Mouse (Mus musculus): ENCODE measurements around the gene Prelid1.
A peak's percentile ranks its signal among the peaks of the same experiment; 100 is the strongest.

The Prelid1 gene

DNA sequence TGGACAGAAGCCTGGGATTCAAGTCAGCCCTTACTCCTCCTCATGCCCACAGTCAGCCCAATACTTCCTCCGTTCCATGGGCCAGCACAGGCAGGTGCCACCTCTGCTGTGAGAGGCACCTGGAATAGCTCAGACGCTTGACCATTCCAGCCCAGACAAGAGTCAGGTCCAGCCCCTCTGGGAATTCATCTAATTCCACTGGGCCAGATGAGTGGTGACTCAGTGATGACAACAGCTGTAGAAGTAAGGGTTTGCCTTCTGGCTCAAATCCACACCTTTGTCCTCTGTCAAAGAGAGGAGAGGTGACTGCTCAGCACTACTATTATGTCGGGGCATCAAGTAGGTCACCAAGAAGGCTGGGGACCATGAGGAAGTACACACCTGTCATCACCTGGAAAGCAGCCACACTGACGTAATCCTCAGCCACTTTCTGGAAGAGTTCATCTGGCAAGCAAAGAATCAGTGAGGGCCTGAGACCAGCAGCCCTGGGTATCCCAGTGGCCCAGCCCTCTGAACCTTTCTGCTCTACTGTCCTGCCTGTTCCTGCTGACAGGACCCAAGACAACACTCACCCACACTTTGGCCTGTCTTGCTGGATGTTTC lies at the start of gene Prelid1:
Prelid1 (plus strand) TSS at position 570 of the 603 bp plus-strand sequence.
- DNase-seq, result no peak

DNA sequence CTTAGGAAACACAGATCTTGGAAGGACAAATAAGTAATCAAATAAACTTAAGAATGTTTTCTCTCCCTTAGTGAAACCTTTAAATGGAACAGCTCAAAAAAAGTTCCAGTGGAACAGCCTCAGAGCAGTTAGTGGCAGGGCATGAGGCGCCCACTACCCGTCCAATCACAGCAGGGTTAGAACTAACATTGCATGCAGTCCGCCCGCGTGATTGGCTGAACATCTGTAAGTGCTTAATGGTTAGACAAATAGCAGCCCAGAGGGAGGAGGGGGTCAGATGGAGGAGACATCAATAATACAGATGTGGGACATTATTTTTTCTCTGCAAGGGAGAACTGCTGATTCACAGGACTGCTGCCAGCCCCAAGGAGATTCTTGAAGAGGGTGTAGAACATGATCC lies 43.1 kb upstream of the Prelid1 start:
- no peak for DNase-seq

GRCm38 (mm10) chr13:55277646-55278045 lies 42.7 kb upstream of the Prelid1 start:
- DNase-seq, result no peak

- no peak for DNase-seq
Observed at GRCm38 (mm10) chr13:55288854-55289253, 31.4 kb upstream of the Prelid1 start.

- DNase-seq, result no peak
Observed at GRCm38 (mm10) chr13:55296760-55297159, 23.5 kb upstream of the Prelid1 start.

DNA sequence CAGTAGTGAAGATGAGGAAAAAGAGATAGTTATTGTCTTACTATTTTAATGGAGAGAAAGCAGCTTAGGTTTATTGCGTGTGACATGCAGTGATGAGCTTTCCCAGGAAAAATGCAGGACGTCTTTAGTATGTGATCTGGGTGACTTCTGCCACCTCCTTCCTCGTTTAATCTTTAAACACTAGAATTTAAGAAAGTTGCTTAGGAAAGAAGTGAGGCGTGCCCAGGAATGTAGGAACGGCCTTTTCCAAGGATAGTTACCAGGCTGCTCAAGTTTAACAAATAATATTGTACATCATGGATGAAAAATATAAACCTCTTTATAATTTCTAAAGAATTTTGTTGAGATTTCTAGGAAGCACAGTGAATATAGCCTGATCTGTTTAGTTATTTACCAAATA lies 19.4 kb upstream of the Prelid1 start:
- no peak for DNase-seq

DNA sequence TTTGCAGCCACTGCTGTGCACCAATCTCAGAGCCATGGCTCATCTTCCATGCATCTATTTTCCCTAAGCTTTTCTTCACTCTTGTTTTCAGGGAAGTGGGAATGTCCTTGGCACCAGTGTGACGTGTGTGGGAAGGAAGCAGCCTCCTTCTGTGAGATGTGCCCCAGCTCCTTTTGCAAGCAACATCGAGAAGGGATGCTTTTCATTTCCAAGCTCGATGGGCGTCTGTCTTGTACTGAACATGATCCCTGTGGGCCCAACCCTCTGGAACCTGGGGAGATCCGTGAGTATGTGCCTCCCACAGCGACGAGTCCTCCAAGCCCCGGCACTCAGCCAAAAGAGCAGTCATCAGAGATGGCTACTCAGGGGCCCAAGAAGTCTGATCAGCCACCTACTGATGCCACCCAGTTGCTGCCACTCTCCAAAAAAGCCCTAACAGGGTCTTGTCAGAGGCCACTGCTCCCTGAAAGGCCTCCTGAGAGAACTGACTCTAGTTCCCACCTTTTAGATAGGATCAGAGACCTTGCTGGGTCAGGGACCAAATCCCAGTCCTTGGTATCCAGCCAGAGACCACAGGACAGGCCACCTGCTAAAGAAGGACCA lies 8.2 kb upstream of the Prelid1 start:
- no peak for DNase-seq

GRCm38 (mm10) chr13:55313051-55313450 lies 7.2 kb upstream of the Prelid1 start:
- DNase-seq, result no peak

GRCm38 (mm10) chr13:55314891-55315412 lies 5.3 kb upstream of the Prelid1 start:
- DNase-seq, result no peak

DNA sequence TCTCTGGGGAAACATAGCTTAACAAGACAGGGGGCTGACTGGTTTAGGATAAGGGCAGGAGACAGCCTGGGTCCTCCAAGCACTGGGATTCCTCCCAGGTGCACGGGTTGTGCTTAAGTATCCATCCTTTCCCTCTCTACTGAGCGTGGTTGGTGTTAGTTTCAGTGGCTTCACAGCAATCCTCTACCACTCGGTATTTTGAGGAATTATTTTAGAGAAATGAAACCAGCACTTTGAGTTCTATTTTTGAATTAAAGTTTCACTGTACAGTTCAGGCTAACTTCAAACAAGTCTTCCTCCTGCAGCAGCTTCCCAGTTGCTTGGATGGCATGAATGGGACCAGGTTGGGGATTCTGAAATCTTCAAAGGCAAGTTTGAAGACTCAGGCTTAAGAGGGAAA lies 1.9 kb upstream of the Prelid1 start:
- no peak for DNase-seq

- DNase-seq, result peak; percentile 92 to 94
Observed at GRCm38 (mm10) chr13:55321434-55322129, 1.3 kb downstream of the Prelid1 start, which contains the start of gene Rab24. Gene Rab24, minus strand, starts transcription at chr13:55321946.

DNA sequence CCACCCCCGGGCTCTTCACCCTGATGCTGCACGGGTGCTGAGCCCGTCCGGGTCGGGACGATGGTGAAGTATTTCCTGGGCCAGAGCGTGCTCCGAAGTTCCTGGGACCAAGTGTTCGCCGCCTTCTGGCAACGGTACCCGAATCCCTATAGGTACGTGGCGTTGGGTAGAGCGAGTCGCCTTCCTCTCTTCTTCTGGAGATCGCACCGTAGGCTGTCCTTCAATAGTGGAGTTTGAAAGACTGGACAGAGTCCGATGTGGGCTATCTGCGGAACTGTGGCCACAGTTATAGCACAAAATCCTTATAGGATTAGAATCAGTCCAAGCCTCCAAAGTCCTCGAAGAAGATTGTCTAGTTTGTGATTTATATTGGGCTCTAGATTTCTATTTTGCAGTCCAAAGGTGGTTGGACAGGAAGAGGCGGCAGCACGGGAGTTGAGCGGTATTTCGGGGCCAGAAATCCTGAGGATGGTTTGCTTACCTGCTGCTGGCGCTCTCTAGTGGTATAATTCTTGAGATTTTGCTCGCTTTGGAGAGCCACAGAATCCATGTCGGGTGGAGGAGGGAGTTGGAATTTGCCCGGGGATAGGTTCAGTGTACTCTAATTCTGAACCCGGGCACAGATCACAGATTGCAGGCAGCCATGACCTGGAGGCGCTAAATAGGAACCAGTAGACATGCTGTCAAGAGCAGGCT lies 2.0 kb downstream of the Prelid1 start:
- peak in 1 of 2 experiments; percentile 57 for DNase-seq

GRCm38 (mm10) chr13:55325596-55325995 lies 5.3 kb downstream of the Prelid1 start:
- peak in 1 of 2 experiments; percentile 28 for DNase-seq

DNA sequence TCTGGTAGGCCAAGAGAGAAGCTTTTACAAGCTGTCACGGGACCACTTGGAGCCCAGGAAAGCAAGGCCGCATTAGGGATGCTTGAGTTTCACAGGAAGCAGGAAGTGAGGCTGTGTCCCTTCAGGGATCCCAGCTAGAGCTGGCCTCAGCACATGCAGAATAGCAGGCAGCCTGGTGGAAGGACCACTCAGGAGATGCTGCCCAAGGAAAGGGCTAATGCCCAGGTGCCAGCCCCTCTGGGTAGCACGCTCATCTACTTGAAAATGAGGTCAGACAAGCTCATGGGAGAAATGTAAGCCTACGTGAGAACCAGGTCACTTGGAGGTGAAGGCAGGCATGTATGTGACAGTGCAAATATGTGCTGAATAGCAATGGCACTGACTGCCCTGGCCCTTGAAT lies 6.9 kb downstream of the Prelid1 start:
- DNase-seq, result peak in 1 of 2 experiments; percentile 16

DNA sequence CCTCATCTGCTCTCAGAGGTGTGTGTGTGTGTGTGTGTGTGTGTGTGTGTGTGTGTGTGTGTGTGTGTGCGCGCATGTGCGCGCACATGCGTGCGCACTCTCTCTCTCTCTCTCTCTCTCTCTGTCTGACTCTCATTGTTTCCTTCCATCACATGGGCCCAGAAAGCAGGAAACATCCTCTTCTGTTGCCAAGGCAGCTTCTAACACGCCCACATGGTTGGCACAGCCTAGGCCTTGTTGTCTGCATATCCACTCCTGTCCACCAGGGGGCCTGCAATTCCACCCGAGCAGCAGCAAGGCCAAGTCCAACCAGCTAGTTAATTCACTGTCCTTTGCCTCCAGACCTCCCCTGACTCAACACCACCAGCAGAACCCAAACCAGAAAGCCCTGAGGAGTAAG lies 7.3 kb downstream of the Prelid1 start:
- peak; percentile 90 to 93 for DNase-seq

DNA sequence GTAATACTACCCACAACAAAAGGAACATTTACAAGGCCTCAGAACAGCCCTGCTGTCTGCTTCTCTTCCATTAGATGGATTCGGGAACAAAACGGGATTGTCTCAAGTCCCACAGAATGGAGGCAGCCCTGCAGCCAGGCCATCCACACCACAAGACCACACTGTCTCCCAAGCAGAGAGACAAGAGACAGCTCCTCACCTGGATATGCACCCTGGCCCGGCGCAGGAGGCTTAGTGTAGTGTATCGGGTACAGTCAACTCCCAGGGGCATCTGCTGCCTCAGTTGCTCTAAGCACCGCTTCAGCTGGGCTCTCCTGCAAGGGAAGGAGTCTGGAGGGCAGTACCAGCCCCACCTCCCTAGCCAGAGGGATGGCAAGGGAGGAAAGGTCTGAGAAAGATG lies 7.9 kb downstream of the Prelid1 start:
- DNase-seq, result no peak

DNA sequence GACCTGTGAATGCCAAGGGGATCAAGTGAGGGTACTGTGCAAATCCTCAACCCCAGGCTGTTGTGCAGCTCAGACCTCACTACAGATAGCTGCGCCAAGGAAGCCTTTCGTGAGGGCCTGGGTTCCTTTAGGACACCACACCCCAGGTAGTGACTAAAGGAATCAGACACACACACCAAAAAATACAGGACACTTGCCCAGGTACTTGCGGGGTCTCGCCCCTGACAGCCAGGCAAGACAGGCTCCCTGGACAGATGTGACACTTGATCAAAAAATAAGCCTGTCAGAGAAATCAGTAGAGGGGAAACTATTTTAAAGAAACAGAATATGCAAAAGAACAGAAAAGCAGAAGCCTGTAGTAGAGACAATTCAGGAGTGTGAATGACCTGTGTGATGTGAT lies 8.3 kb downstream of the Prelid1 start:
- peak in 1 of 2 experiments; percentile 17 for DNase-seq

- DNase-seq, result peak; percentile 35 to 65
Observed at GRCm38 (mm10) chr13:55329109-55329682, 8.9 kb downstream of the Prelid1 start.

DNA sequence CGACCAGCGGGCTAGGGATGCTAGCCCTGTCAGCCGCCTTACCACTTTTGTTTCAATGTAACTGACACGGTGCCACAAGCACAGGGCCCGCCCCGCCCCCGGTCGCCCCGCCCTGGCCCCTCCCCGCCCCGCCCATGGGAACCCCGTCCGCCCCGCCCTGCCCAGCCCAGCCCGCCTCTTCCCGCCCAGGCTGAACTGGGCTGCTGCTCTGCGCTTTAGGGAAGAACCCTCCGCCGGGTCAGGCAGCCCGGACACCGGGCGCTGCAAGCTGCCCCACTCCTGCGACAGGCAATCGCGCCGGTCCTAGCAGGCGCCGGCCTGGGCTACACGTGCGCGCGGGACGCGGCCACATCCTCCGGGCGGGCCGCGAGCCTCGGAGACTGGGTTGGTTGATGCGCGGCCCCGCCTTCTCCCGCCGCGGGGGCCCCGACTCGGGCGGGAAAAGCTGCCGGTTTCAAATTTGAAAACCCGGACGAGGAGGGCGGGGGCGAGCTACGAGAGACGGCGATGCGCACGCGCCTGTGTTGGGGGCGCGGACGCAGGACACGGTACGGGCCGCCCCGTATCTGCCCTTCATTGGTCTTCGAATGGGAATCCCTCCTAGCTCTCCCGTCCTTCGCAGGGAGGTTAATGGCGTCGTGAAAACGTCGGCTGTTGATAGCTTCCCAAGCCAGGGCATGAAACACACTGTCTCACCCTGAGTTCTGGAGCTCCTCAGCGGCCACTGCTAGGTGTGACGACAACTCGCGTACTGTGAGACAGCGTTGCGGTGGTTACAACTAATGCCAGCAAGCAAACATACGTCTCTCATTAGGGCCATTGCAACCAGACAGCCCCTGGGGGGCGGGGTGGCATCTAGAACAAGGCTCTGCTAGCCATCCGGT lies 9.6 kb downstream of the Prelid1 start, which contains the start of gene Mxd3:
Mxd3 (minus strand) TSS at position 141 of the 884 bp plus-strand sequence.
- DNase-seq, result peak; percentile 88 to 92

DNA sequence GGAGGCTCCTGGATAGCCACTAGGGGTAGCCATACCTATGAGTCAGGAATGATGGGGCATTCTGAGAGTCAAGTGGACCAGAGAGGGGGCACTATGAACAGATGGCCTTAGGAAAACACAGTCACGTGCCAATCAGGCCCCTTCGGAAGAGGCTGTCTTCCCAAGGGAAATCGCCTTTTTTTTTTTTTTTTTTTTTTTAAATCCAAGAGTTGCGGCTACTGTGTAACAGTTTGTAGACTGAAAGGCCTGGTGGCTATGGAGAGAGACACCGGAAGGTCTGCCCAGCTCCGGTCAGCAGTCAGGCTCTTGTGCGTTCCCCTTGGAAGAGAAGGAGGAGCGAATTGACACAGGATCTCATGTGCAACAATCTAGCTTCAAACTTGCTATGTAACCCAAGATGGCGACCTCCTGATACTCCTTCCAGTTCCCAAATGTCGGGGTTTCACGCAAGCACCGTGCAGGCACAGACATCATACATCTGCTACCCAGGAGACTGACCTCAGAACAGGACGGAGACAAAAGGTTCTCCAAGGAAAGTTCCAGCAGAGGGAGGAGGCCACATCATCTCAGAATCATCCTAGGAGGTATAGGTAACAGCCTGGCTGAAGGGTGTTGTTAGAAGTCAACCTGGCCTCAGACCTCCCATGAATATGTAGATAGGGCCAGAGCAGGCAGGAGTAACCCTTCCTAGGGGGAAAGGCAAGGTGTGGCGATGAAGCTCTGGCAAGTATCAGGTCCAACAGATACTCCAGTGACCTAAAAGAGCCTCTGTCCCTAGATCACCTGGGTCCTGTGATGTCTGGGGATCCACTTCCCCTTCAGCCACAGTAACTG lies 10.5 kb downstream of the Prelid1 start:
- peak in 1 of 2 experiments; percentile 12 for DNase-seq

DNA sequence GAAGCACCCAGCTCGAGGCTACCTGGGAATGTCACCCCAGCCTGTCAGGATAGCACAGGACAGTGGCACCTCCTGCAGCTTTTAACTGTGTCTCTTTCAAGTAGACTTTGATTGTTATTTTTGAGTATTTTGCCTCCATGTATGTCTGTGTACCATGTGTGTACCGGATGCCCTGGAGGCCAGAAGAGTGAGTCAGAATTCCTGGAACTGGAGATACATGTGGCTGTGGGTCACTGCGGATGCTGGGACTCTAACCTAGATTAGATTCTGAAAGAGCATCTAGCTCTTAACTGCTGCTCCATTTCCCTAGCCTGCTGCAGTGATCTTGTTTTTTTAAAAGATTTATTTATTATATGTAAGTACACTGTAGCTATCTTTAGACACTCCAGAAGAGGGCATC lies 12.0 kb downstream of the Prelid1 start:
- no peak for DNase-seq

All from lung, postnatal 4 days (tissue).